Mouse (Mus musculus): ENCODE data around the gene Setmar.
A peak's percentile ranks its signal among the peaks of the same experiment; 100 is the strongest.

Setmar gene

GRCm38 (mm10) chr6:108117881-108118280, 53.0 kb downstream of the Setmar start:
- DNase-seq, result no peak

- no peak for DNase-seq
Observed at GRCm38 (mm10) chr6:108125474-108125873, 60.6 kb downstream of the Setmar start.

GRCm38 (mm10) chr6:108126631-108127030, 61.8 kb downstream of the Setmar start:
- peak; percentile 34 to 41 for DNase-seq

Data from cerebellum, postnatal 14 days (tissue).